Mouse (Mus musculus) myocyte (in vitro differentiated cells): ENCODE measurements around the gene Rnase2b. TPM values are rescaled to one million over a fixed set of nuclear protein-coding genes. Genes with fewer than 3 reads are reported as not detected.

ENCODE experiments used
- H3K27me3 ChIP-seq: one replicate; pipeline ENCODE4 v1.6.1; 2011; ENCODE audit not compliant: control insufficient read depth, insufficient read depth, insufficient read length
- H3K36me3 ChIP-seq: one replicate; pipeline ENCODE4 v1.6.1; 2011; ENCODE audit not compliant: control insufficient read depth, insufficient read depth
- H3K4me2 ChIP-seq: one replicate; pipeline ENCODE4 v1.6.1; 2011; ENCODE audit warnings: low read depth, control low read depth
- H3K4me3 ChIP-seq: one replicate; pipeline ENCODE4 v1.5.1; 2011; ENCODE audit warnings: mild to moderate bottlenecking, control low read depth, moderate library complexity
- H3K79me2 ChIP-seq: one replicate; pipeline ENCODE4 v1.6.1; 2011; ENCODE audit not compliant: control insufficient read depth, insufficient read depth
- H3ac ChIP-seq: one replicate; pipeline ENCODE4 v1.6.1; 2011; ENCODE audit not compliant: control insufficient read depth, insufficient read length
- CEBPB ChIP-seq: IDR thresholded peaks from 2 replicates; pipeline ENCODE4 v1.6.1; 2011; ENCODE audit warnings: mild to moderate bottlenecking, moderate library complexity; ENCODE audit not compliant: poor library complexity, insufficient read depth, severe bottlenecking
- E2F4 ChIP-seq: IDR thresholded peaks from one replicate; pipeline ENCODE4 v1.6.1; 2011; ENCODE audit warnings: mild to moderate bottlenecking, control low read depth, moderate library complexity; ENCODE audit not compliant: insufficient read depth
- MAX ChIP-seq: IDR thresholded peaks from one replicate; pipeline ENCODE4 v1.6.1; 2011; ENCODE audit warnings: low read depth, mild to moderate bottlenecking, control low read depth
- MYOD1 ChIP-seq, 3 experiments: IDR thresholded peaks; one replicate each; pipeline ENCODE4 v1.6.1; 2011; ENCODE audit warnings: control low read depth in 2 of 3, low read depth in 2 of 3, mild to moderate bottlenecking in 2 of 3, moderate library complexity in 1 of 3; ENCODE audit not compliant: insufficient read length in 2 of 3, control insufficient read depth in 1 of 3
- MYOG ChIP-seq, 3 experiments: IDR thresholded peaks; one replicate each; pipeline ENCODE4 v1.6.1; 2011; ENCODE audit warnings: control low read depth in 2 of 3, low read depth in 2 of 3, mild to moderate bottlenecking in 2 of 3; ENCODE audit not compliant: insufficient read length in 2 of 3, control insufficient read depth in 1 of 3, insufficient read depth in 1 of 3
- POLR2A ChIP-seq: IDR thresholded peaks from one replicate; pipeline ENCODE4 v1.6.1; 2011; ENCODE audit warnings: low read depth, mild to moderate bottlenecking, control low read depth, moderate library complexity; ENCODE audit not compliant: insufficient read length
- POLR2AphosphoS2 ChIP-seq: IDR thresholded peaks from one replicate; pipeline ENCODE4 v1.6.1; 2011; ENCODE audit warnings: low read depth, control low read depth; ENCODE audit not compliant: insufficient read length
- REST ChIP-seq: IDR thresholded peaks from one replicate; pipeline ENCODE4 v1.6.1; 2011; ENCODE audit warnings: mild to moderate bottlenecking, control low read depth, moderate library complexity; ENCODE audit not compliant: insufficient read depth, insufficient read length
- SRF ChIP-seq: IDR thresholded peaks from one replicate; pipeline ENCODE4 v1.6.1; 2011; ENCODE audit warnings: low read depth; ENCODE audit not compliant: control insufficient read depth, insufficient read length
- TCF12 ChIP-seq: IDR thresholded peaks from one replicate; pipeline ENCODE4 v1.6.1; 2011; ENCODE audit warnings: mild to moderate bottlenecking, control low read depth; ENCODE audit not compliant: poor library complexity, insufficient read depth, severe bottlenecking
- TCF3 ChIP-seq: IDR thresholded peaks from one replicate; pipeline ENCODE4 v1.6.1; 2011; ENCODE audit warnings: low read depth, control low read depth; ENCODE audit not compliant: insufficient read length
- USF1 ChIP-seq: IDR thresholded peaks from one replicate; pipeline ENCODE4 v1.6.1; 2011; ENCODE audit warnings: low read depth, mild to moderate bottlenecking, control low read depth, moderate library complexity
- polyA plus RNA-seq: library from polyadenylated mRNA; unstranded; fragments of >200 nt; fragmentation: generic; extraction: Trizol; gene quantifications from one replicate; pipeline ENCODE4 v1.2.1, GENCODE M21; 2012; ENCODE audit warnings: missing spikeins

Gene Rnase2b
- polyA plus RNA-seq, 1 experiment = not detected

DNA sequence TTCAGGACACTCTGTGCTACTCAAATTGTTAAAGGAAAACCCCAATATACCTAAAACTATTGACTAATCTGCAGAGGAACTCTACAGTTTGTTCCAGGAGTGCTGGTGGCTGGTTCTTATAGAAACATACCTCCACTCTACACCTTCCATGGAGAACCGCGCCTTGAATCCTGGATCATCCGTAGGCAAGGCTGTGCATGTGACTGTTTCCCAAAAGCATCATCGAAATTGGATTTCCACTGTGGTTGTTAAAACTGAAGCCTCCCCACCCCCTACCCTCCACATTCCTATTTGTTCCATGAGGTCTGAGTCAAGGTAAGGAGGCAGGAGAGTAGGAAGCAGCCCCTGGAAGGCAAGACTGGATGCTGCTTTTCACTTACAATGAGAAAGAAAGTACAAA, 17.6 kb upstream of the Rnase2b start:
- Histone ChIP-seq H3K79me2 (no peaks in the 10 kb centered on the region), H3K4me3 (no peak overlapping the region), H3K27me3 (no peaks in the 10 kb centered on the region), H3K4me2 (no peak overlapping the region), H3ac (no peak overlapping the region), H3K36me3 (no peaks in the 10 kb centered on the region)
- TF ChIP-seq CEBPB = no peak
- no peak for TF ChIP-seq POLR2A
- TF ChIP-seq MYOD1 (IDR thresholded peaks at IDR 0.05; ENCODE audit: control insufficient read depth in 1 of 3, insufficient read length in 2 of 3, low read depth in 2 of 3) = no peak
- no peak for TF ChIP-seq MYOG (IDR thresholded peaks at IDR 0.05; ENCODE audit: control insufficient read depth in 1 of 3, insufficient read depth in 1 of 3, insufficient read length in 2 of 3, low read depth in 2 of 3)
- no peak for TF ChIP-seq USF1
- TF ChIP-seq E2F4 = no peak
- no peak for TF ChIP-seq POLR2AphosphoS2
- TF ChIP-seq MAX = no peak
- TF ChIP-seq REST = no peak
- no peak for TF ChIP-seq TCF12
- TF ChIP-seq TCF3 = no peak

GRCm38 (mm10) chr14:51145521-51145920, 16.5 kb upstream of the Rnase2b start:
- Histone ChIP-seq H3ac (no peak overlapping the region), H3K79me2 (no peaks in the 10 kb centered on the region), H3K4me2 (no peak overlapping the region), H3K27me3 (no peaks in the 10 kb centered on the region), H3K4me3 (no peak overlapping the region), H3K36me3 (no peaks in the 10 kb centered on the region)
- no peak for TF ChIP-seq POLR2AphosphoS2
- TF ChIP-seq POLR2A = no peak
- TF ChIP-seq REST = no peak
- no peak for TF ChIP-seq TCF12
- TF ChIP-seq CEBPB = no peak
- TF ChIP-seq E2F4 = no peak
- TF ChIP-seq USF1 = no peak
- TF ChIP-seq TCF3 = no peak
- no peak for TF ChIP-seq MAX
- TF ChIP-seq SRF = no peak
- TF ChIP-seq MYOD1 (IDR thresholded peaks at IDR 0.05; ENCODE audit: control insufficient read depth in 1 of 3, insufficient read length in 2 of 3, low read depth in 2 of 3) = no peak
- no peak for TF ChIP-seq MYOG (IDR thresholded peaks at IDR 0.05; ENCODE audit: control insufficient read depth in 1 of 3, insufficient read depth in 1 of 3, insufficient read length in 2 of 3, low read depth in 2 of 3)

DNA sequence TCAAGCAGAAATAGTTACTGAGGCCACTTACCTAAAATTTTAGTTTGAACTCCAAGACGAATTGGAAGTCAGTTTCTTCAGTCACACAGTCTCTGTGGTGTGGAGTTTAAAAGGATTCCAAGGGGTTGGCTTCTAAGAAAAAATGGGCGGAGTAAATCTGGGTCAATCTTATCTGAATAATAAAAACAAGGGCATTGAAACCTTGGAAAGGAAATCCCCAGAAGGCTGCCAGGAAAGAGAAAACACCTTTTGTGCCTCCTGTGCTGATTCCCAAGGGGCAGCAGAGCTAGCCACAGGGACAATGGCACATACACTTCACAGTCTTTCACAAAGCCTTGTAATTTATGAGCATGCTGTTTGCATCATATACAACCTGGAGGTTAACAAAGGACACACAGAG, 15.4 kb upstream of the Rnase2b start, which contains the start of gene Rnase1:
Gene Rnase1, minus strand, starts transcription at position 101 of the 400 bp plus-strand sequence.
- Histone ChIP-seq H3K36me3 (no peaks in the 10 kb centered on the region), H3K79me2 (no peaks in the 10 kb centered on the region), H3K4me3 (no peak within 1 kb of the TSS), H3ac (no peak within 1 kb of the TSS), H3K27me3 (no peaks in the 10 kb centered on the region), H3K4me2 (no peak within 1 kb of the TSS)
- no peak for TF ChIP-seq POLR2AphosphoS2
- no peak for TF ChIP-seq CEBPB
- no peak for TF ChIP-seq USF1
- TF ChIP-seq SRF = no peak

DNA sequence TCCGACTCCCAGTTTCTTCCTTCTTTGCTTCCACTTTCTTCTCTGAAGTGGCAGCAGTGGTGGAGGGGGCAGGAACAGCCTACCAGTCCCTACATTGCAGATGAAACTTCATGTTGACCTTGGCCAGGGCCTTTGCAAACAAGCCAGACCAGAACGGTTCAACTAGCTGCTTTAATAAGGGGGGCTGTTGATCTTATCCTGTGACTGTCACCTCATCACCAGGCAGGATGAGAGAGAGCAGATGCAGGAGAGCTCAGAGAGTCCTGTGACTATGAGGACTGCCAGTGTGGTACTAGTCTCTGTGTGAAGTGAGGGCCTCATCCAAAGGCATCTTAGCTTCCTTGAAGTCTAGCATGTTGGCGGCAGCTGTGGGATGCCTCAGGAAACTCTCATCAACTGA, 14.1 kb upstream of the Rnase2b start:
- Histone ChIP-seq H3K27me3 (no peaks in the 10 kb centered on the region), H3K4me2 (no peak overlapping the region), H3ac (no peak overlapping the region), H3K4me3 (no peak overlapping the region), H3K36me3 (no peaks in the 10 kb centered on the region), H3K79me2 (no peaks in the 10 kb centered on the region)
- no peak for TF ChIP-seq TCF12

GRCm38 (mm10) chr14:51149164-51149563, 12.9 kb upstream of the Rnase2b start:
- H3K36me3 ChIP-seq = no peaks in the 10 kb centered on the region
- H3K4me2 ChIP-seq = no peak overlapping the region
- H3K27me3 ChIP-seq = no peaks in the 10 kb centered on the region
- H3K4me3 ChIP-seq = no peak overlapping the region
- TF ChIP-seq USF1 (no peak), POLR2AphosphoS2 (no peak), REST (no peak), TCF3 (no peak), TCF12 (no peak), POLR2A (no peak), CEBPB (no peak), MYOD1 (IDR thresholded peaks at IDR 0.05; ENCODE audit: control insufficient read depth in 1 of 3, insufficient read length in 2 of 3, low read depth in 2 of 3) (no peak), SRF (no peak), E2F4 (no peak), MAX (no peak), MYOG (IDR thresholded peaks at IDR 0.05; ENCODE audit: control insufficient read depth in 1 of 3, insufficient read depth in 1 of 3, insufficient read length in 2 of 3, low read depth in 2 of 3) (no peak)
- no peaks in the 10 kb centered on the region for H3K79me2 ChIP-seq
- no peak overlapping the region for H3ac ChIP-seq
